Mouse (Mus musculus) midbrain, embryonic 16.5 days (tissue): ENCODE results near the gene Klra9. TPM values are rescaled to one million over a fixed set of nuclear protein-coding genes. Genes with fewer than 3 reads are reported as not detected.
"Not testable (repeated sequence)": the region's sequence is repeated elsewhere in the genome, so short reads cannot be mapped to it uniquely, and the experiment has no call there.

Experiments used
- ATAC-seq: fragments of 200-750 bp; cut with Nextera tagmentation; 2 replicates; pipeline ENCODE4 v1.8.0; 2017; ENCODE audit warnings: moderate TSS enrichment
- H3K27ac ChIP-seq: fragments of 300-500 bp; sonication (generic); 2 replicates; pipeline ENCODE4 v1.5.1; 2014; ENCODE audit warnings: mild to moderate bottlenecking, low read length, mixed read lengths
- H3K27me3 ChIP-seq: fragments of 300-500 bp; sonication (generic); 2 replicates; pipeline ENCODE4 v1.6.1; 2014; ENCODE audit warnings: low read depth, low read length, mixed read lengths; ENCODE audit not compliant: control insufficient read depth, insufficient read depth
- H3K36me3 ChIP-seq: fragments of 300-500 bp; sonication (generic); 2 replicates; pipeline ENCODE4 v1.6.1; 2014; ENCODE audit warnings: mild to moderate bottlenecking, low read length, moderate library complexity, mixed read lengths; ENCODE audit not compliant: control insufficient read depth, insufficient read depth
- H3K4me1 ChIP-seq: fragments of 300-500 bp; sonication (generic); 2 replicates; pipeline ENCODE4 v1.6.1; 2014; ENCODE audit warnings: mild to moderate bottlenecking, low read length, mixed read lengths; ENCODE audit not compliant: control insufficient read depth, insufficient read depth
- H3K4me2 ChIP-seq: fragments of 300-500 bp; sonication (generic); 2 replicates; pipeline ENCODE4 v1.6.1; 2014; ENCODE audit warnings: mild to moderate bottlenecking, low read length, mixed read lengths
- H3K4me3 ChIP-seq: fragments of 300-500 bp; sonication (generic); 2 replicates; pipeline ENCODE4 v1.5.1; 2014; ENCODE audit warnings: low read depth, mild to moderate bottlenecking, low read length, moderate library complexity, mixed read lengths
- H3K9ac ChIP-seq: fragments of 300-500 bp; sonication (generic); 2 replicates; pipeline ENCODE4 v1.6.1; 2014; ENCODE audit warnings: low read depth, low read length, mixed read lengths
- H3K9me3 ChIP-seq: fragments of 300-500 bp; sonication (generic); replicated peaks from 2 replicates; pipeline ENCODE4 v1.6.1; 2014; ENCODE audit warnings: mild to moderate bottlenecking, low read length, mixed read lengths; ENCODE audit not compliant: control insufficient read depth, poor library complexity, severe bottlenecking
- WGBS: fragments of 180-500 bp; shearing (Covaris S2); extraction: QIAGEN DNeasy Blood & Tissue Kit; methylation state at CpG from one replicate; pipeline ENCODE4 v1.1.7; 2014; 5-methylcytosine and 5-hydroxymethylcytosine counted together
- polyA plus RNA-seq: library from polyadenylated mRNA; unstranded; fragments of >200 nt; fragmentation: Nextera tagmentation; extraction: Ambion mirVana; gene quantifications from 2 replicates; pipeline ENCODE4 v1.2.1, GENCODE M21; 2015

The Klra9 gene
- polyA plus RNA-seq = not detected in 2 replicates

DNA sequence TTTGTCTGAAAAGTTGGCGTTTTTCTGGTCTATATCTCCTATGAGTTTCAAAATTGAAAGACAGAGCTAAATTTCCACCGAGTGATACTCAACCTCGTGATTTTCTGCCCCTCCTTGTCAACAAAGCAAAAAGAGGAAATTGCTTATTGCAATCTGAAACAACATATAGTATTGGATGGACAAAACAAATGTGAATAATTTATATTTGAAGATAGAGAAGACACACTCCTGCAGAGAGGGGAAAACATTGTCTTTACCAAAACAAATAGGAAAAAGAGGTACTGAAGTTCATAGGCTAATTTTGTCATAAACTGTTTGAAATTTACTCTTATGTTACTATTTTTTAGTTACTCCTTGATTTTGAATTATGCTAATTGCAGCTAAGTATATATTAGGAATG lies at the start of gene Klra9:
TSS of gene Klra9 (minus strand) at position 101 of the 400 bp plus-strand sequence.
- WGBS = 56% methylated on average over 3 of the region's 3 CpGs
- ATAC-seq, H3K4me2 ChIP-seq: not testable (repeated sequence)

DNA sequence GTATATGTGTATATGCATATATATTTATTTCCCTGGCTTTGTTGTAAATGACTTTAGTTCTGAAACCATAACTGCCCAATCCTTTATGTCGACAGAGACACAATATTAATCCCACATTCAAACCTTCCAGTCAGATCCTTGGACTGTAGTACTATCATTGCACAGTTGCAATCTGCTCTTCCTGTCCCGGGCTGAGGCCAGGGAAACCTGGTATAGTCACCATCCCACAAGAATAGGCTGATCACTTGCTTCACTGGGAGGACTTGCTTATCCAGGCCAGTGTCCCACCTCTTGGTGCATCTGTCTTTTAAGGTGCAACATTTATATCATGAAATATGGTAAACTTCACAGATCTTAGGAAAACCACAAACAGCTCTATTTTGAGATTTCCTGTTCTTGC lies 44.6 kb upstream of the Klra9 start:
- ATAC-seq = no peak
- Histone ChIP-seq H3K4me2 (no peak overlapping the region), H3K4me1 (no peaks in the 10 kb centered on the region), H3K4me3 (no peak overlapping the region), H3K9me3 (0 out of 2 replicates have a peak, but pooled peaks cover 2% of the 10 kb centered on the region), H3K27me3 (no peaks in the 10 kb centered on the region), H3K27ac (no peak overlapping the region), H3K9ac (no peak overlapping the region), H3K36me3 (no peaks in the 10 kb centered on the region)
- WGBS = 71% methylated on average over 2 of the region's 2 CpGs

More for the DNA sequence above, at the start of gene Klra9:
- H3K36me3 ChIP-seq, H3K27me3 ChIP-seq, H3K27ac ChIP-seq, H3K4me1 ChIP-seq, H3K9ac ChIP-seq, H3K4me3 ChIP-seq, H3K9me3 ChIP-seq: not testable (repeated sequence)

DNA sequence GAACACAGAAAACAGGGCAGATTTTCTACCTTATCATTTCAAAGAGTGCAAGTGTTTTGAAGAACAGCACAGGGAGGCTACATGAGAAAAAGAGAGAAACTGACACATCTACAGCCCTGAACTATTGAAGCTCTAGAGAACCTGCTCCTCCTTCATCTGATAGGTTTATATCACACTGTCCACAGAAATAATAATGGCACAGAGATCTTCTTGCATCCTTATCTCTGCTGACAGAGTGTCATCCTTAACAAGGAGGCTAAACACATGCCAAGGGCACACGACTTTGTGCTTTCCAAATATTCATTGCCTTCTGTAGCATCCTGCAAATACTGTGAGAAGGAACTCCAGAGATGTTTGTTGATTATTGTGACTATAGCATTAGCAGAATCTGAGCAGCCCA lies 43.7 kb upstream of the Klra9 start:
- Histone ChIP-seq H3K4me2 (no peak overlapping the region), H3K9ac (no peak overlapping the region), H3K4me3 (no peak overlapping the region), H3K4me1 (no peaks in the 10 kb centered on the region), H3K36me3 (no peaks in the 10 kb centered on the region), H3K27me3 (no peaks in the 10 kb centered on the region), H3K9me3 (0 out of 2 replicates have a peak, but pooled peaks cover 2% of the 10 kb centered on the region), H3K27ac (no peak overlapping the region)
- no peak for ATAC-seq
- 33% methylated on average over 1 of the region's 1 CpGs for WGBS

DNA sequence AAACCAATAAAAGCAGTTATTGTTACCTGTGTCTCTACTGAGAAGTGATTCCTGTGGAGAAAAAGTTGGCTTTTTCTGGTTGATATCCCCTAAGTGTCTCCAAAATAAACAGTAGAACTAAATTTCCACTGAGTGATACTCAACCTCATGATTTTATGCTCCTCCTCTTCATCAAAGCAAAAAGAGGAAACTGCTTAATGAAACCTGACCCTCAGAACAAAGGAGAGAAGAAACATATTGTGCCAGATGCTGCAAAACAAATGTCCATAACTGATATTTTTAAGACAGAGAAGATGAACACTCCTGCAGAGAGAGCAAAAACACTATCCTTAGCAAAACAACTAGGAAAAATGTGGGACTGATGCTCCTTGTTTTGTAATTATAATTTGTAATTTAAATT lies 40.3 kb upstream of the Klra9 start, which contains the start of gene Klra7:
TSS of gene Klra7 (minus strand) at position 101 of the 400 bp plus-strand sequence.
- no peak within 1 kb of the TSS for H3K27ac ChIP-seq
- peaks cover 2% of the 10 kb centered on the region; the same call in 1 of the 2 replicates for H3K9me3 ChIP-seq
- no peak for ATAC-seq
- H3K4me2 ChIP-seq = no peak within 1 kb of the TSS
- no peaks in the 10 kb centered on the region for H3K4me1 ChIP-seq
- no peak within 1 kb of the TSS for H3K4me3 ChIP-seq
- H3K36me3 ChIP-seq = no peaks in the 10 kb centered on the region
- H3K27me3 ChIP-seq = no peaks in the 10 kb centered on the region
- H3K9ac ChIP-seq = no peak within 1 kb of the TSS

DNA sequence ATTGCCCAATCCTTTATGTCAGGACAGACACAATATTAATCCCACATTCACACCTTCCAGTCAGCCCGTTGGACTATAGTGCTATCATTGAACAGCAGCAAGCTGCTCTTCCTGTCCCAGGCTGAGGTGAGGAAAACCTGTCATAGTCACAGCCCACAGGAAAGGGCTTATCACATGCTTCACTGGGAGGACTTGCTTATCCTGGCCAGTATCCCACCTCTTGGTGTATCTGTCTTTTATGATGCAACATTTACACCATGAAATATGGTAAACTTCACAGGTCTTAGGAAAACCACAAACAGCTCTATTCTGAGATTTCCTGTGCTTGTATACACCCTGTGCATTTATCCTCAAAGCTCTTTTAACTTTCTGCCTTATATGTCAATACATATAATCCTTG lies 4.5 kb upstream of the Klra9 start:
- ATAC-seq, H3K27ac ChIP-seq, H3K4me3 ChIP-seq, H3K4me1 ChIP-seq, H3K36me3 ChIP-seq, H3K9me3 ChIP-seq, H3K9ac ChIP-seq, H3K27me3 ChIP-seq, H3K4me2 ChIP-seq: not testable (repeated sequence)
- WGBS = 86% methylated on average over 1 of the region's 1 CpGs

DNA sequence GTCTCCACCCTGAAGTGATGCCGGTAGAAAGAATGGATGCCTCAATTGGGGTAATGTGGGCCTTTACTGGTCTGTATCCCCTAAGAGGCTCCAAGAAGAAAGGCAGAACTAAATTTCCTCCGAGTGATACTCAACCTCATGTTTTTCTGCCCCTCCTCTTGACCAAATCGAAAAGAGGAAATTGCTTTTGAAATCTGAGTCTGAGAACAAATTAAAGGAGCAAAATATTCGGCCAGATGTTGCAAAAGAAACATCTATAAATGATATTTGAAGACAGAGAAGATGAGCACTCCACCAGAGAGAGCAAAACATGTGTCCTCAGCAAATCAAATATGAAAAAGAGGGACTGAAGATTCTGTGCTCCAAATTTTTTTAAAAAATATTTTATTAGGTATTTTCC lies 63.1 kb downstream of the Klra9 start, which contains the start of gene Klra8:
TSS of gene Klra8 (minus strand) at position 101 of the 400 bp plus-strand sequence.
- H3K27me3 ChIP-seq, H3K4me2 ChIP-seq, H3K4me1 ChIP-seq, ATAC-seq, H3K27ac ChIP-seq, H3K36me3 ChIP-seq, H3K4me3 ChIP-seq, H3K9ac ChIP-seq, H3K9me3 ChIP-seq: not testable (repeated sequence)
- 70% methylated on average over 4 of the region's 4 CpGs for WGBS

Other genes with a start within 250 kb of the Klra9 start
- gene Klra6, start 166.2 kb downstream of the Klra9 start, polyA plus RNA-seq = not detected in 2 replicates
- not detected in 2 replicates for gene Klra4, start 125.8 kb downstream of the Klra9 start, polyA plus RNA-seq
- gene Klra8, start 63.2 kb downstream of the Klra9 start, polyA plus RNA-seq = not detected in 2 replicates
- gene Klra7, start 40.2 kb upstream of the Klra9 start, polyA plus RNA-seq = not detected in 2 replicates
- gene Klra10, start 88.8 kb upstream of the Klra9 start, polyA plus RNA-seq = not detected in 2 replicates
- gene Klra3, start 144.5 kb upstream of the Klra9 start, polyA plus RNA-seq = not detected in 2 replicates
- not detected in 2 replicates for gene Klra1, start 193.8 kb upstream of the Klra9 start, polyA plus RNA-seq